Mouse (Mus musculus): ENCODE results near the gene Thsd4. TPM values are rescaled to one million over a fixed set of nuclear protein-coding genes. Genes with fewer than 3 reads are reported as not detected.

Thsd4 gene
- polyA plus RNA-seq, 1 experiment from 2014 or later: 31.6 TPM

GRCm38 (mm10) chr9:60441274-60441902, 80.5 kb downstream of the Thsd4 start:
- Histone ChIP-seq H3K27me3 (no peaks in the 10 kb centered on the region), H3K9ac (no peak overlapping the region), H3K4me2 (no peak overlapping the region), H3K27ac (no peak overlapping the region; the same call in 1 of the 2 replicates), H3K36me3 (no peaks in the 10 kb centered on the region), H3K4me1 (peaks cover 24% of the 10 kb centered on the region), H3K4me3 (no peak overlapping the region), H3K9me3 (no peaks in the 10 kb centered on the region)
- ATAC-seq (ENCODE audit: insufficient number of reproducible peaks, low FRiP score, low TSS enrichment, low read depth): no peak
- WGBS: 63% methylated on average over 10 of the region's 10 CpGs

GRCm38 (mm10) chr9:60440506-60440905, 81.3 kb downstream of the Thsd4 start:
- H3K27ac ChIP-seq: no peak overlapping the region
- no peaks in the 10 kb centered on the region for H3K9me3 ChIP-seq
- H3K36me3 ChIP-seq: no peaks in the 10 kb centered on the region
- H3K4me3 ChIP-seq: no peak overlapping the region
- 48% methylated on average over 8 of the region's 8 CpGs for WGBS
- no peak overlapping the region for H3K4me2 ChIP-seq
- ATAC-seq (ENCODE audit: insufficient number of reproducible peaks, low FRiP score, low TSS enrichment, low read depth): 0 out of 2 replicates have a peak, but pooled peaks have one; percentile 19
- H3K4me1 ChIP-seq: peaks cover 17% of the 10 kb centered on the region
- no peaks in the 10 kb centered on the region for H3K27me3 ChIP-seq
- no peak overlapping the region for H3K9ac ChIP-seq

GRCm38 (mm10) chr9:60436246-60436645, 85.6 kb downstream of the Thsd4 start:
- Histone ChIP-seq H3K4me1 (peaks cover 17% of the 10 kb centered on the region; the same call in 1 of the 2 replicates), H3K9me3 (no peaks in the 10 kb centered on the region), H3K27me3 (no peaks in the 10 kb centered on the region), H3K36me3 (no peaks in the 10 kb centered on the region), H3K27ac (no peak overlapping the region), H3K4me2 (no peak overlapping the region), H3K9ac (no peak overlapping the region), H3K4me3 (no peak overlapping the region)
- ATAC-seq (ENCODE audit: insufficient number of reproducible peaks, low FRiP score, low TSS enrichment, low read depth): no peak
- WGBS: 86% methylated on average over 3 of the region's 3 CpGs

- Histone ChIP-seq H3K4me2 (no peak overlapping the region), H3K27me3 (no peaks in the 10 kb centered on the region), H3K4me3 (no peak overlapping the region), H3K27ac (no peak overlapping the region), H3K36me3 (no peaks in the 10 kb centered on the region), H3K9me3 (no peaks in the 10 kb centered on the region), H3K9ac (no peak overlapping the region), H3K4me1 (peaks cover 5% of the 10 kb centered on the region; the same call in 1 of the 2 replicates)
- WGBS: 36% methylated on average over 2 of the region's 2 CpGs
- ATAC-seq (ENCODE audit: insufficient number of reproducible peaks, low FRiP score, low TSS enrichment, low read depth): no peak
Measured at GRCm38 (mm10) chr9:60434093-60434492, 87.8 kb downstream of the Thsd4 start.

- Histone ChIP-seq H3K4me1 (peaks cover 5% of the 10 kb centered on the region; the same call in 1 of the 2 replicates), H3K36me3 (no peaks in the 10 kb centered on the region), H3K9ac (no peak overlapping the region), H3K27me3 (no peaks in the 10 kb centered on the region), H3K27ac (no peak overlapping the region), H3K4me2 (no peak overlapping the region), H3K9me3 (no peaks in the 10 kb centered on the region), H3K4me3 (no peak overlapping the region)
- WGBS: 81% methylated on average over 4 of the region's 4 CpGs
- no peak for ATAC-seq (ENCODE audit: insufficient number of reproducible peaks, low FRiP score, low TSS enrichment, low read depth)
Measured at GRCm38 (mm10) chr9:60431924-60432323, 89.9 kb downstream of the Thsd4 start.

- Histone ChIP-seq H3K27ac (no peak overlapping the region), H3K27me3 (no peaks in the 10 kb centered on the region), H3K9me3 (no peaks in the 10 kb centered on the region), H3K9ac (no peak overlapping the region), H3K4me2 (no peak overlapping the region), H3K4me3 (no peak overlapping the region), H3K36me3 (no peaks in the 10 kb centered on the region), H3K4me1 (peaks cover 8% of the 10 kb centered on the region; the same call in 1 of the 2 replicates)
- WGBS: 83% methylated on average over 4 of the region's 4 CpGs
- ATAC-seq (ENCODE audit: insufficient number of reproducible peaks, low FRiP score, low TSS enrichment, low read depth): no peak
Measured at GRCm38 (mm10) chr9:60430017-60430416, 91.8 kb downstream of the Thsd4 start.

- no peaks in the 10 kb centered on the region for H3K9me3 ChIP-seq
- no peak for ATAC-seq (ENCODE audit: insufficient number of reproducible peaks, low FRiP score, low TSS enrichment, low read depth)
- no peak overlapping the region for H3K27ac ChIP-seq
- no peaks in the 10 kb centered on the region for H3K27me3 ChIP-seq
- no peaks in the 10 kb centered on the region for H3K36me3 ChIP-seq
- H3K4me2 ChIP-seq: no peak overlapping the region
- H3K4me3 ChIP-seq: no peak overlapping the region
- peaks cover 22% of the 10 kb centered on the region for H3K4me1 ChIP-seq
- H3K9ac ChIP-seq: no peak overlapping the region
- 48% methylated on average over 4 of the region's 4 CpGs for WGBS
Measured at GRCm38 (mm10) chr9:60414076-60414755, 107.6 kb downstream of the Thsd4 start.

GRCm38 (mm10) chr9:60410872-60411635, 110.8 kb downstream of the Thsd4 start:
- 50% methylated on average over 17 of the region's 17 CpGs for WGBS
- Histone ChIP-seq H3K27me3 (no peaks in the 10 kb centered on the region), H3K36me3 (no peaks in the 10 kb centered on the region), H3K4me2 (no peak overlapping the region), H3K4me1 (peaks cover 36% of the 10 kb centered on the region), H3K27ac (no peak overlapping the region), H3K4me3 (no peak overlapping the region), H3K9me3 (no peaks in the 10 kb centered on the region), H3K9ac (no peak overlapping the region)
- no peak for ATAC-seq (ENCODE audit: insufficient number of reproducible peaks, low FRiP score, low TSS enrichment, low read depth)

- no peak overlapping the region for H3K9ac ChIP-seq
- no peak overlapping the region for H3K4me2 ChIP-seq
- no peak overlapping the region for H3K27ac ChIP-seq
- peaks cover 38% of the 10 kb centered on the region for H3K4me1 ChIP-seq
- H3K27me3 ChIP-seq: no peaks in the 10 kb centered on the region
- no peak for ATAC-seq (ENCODE audit: insufficient number of reproducible peaks, low FRiP score, low TSS enrichment, low read depth)
- no peak overlapping the region for H3K4me3 ChIP-seq
- no peaks in the 10 kb centered on the region for H3K9me3 ChIP-seq
- H3K36me3 ChIP-seq: no peaks in the 10 kb centered on the region
- 17% methylated on average over 1 of the region's 1 CpGs for WGBS
Measured at GRCm38 (mm10) chr9:60407374-60407773, 114.5 kb downstream of the Thsd4 start.

GRCm38 (mm10) chr9:60405777-60406176, 116.1 kb downstream of the Thsd4 start:
- no peak overlapping the region for H3K4me3 ChIP-seq
- H3K9ac ChIP-seq: no peak overlapping the region
- ATAC-seq (ENCODE audit: insufficient number of reproducible peaks, low FRiP score, low TSS enrichment, low read depth): no peak
- peaks cover 6% of the 10 kb centered on the region; the same call in 1 of the 2 replicates for H3K27me3 ChIP-seq
- 29% methylated on average over 7 of the region's 7 CpGs for WGBS
- no peaks in the 10 kb centered on the region for H3K9me3 ChIP-seq
- no peak overlapping the region for H3K27ac ChIP-seq
- H3K36me3 ChIP-seq: no peaks in the 10 kb centered on the region
- peaks cover 27% of the 10 kb centered on the region for H3K4me1 ChIP-seq
- H3K4me2 ChIP-seq: no peak overlapping the region

GRCm38 (mm10) chr9:60402681-60403080, 119.2 kb downstream of the Thsd4 start:
- no peak overlapping the region for H3K4me2 ChIP-seq
- ATAC-seq (ENCODE audit: insufficient number of reproducible peaks, low FRiP score, low TSS enrichment, low read depth): no peak
- H3K4me1 ChIP-seq: peaks cover 27% of the 10 kb centered on the region
- H3K4me3 ChIP-seq: no peak overlapping the region
- H3K27ac ChIP-seq: no peak overlapping the region
- no peaks in the 10 kb centered on the region for H3K36me3 ChIP-seq
- no peaks in the 10 kb centered on the region for H3K9me3 ChIP-seq
- WGBS: 85% methylated on average over 6 of the region's 6 CpGs
- no peak overlapping the region for H3K9ac ChIP-seq
- H3K27me3 ChIP-seq: peaks cover 6% of the 10 kb centered on the region; the same call in 1 of the 2 replicates

- no peaks in the 10 kb centered on the region for H3K9me3 ChIP-seq
- H3K4me1 ChIP-seq: peaks cover 10% of the 10 kb centered on the region; the same call in 1 of the 2 replicates
- H3K27ac ChIP-seq: no peak overlapping the region
- peaks cover 6% of the 10 kb centered on the region; the same call in 1 of the 2 replicates for H3K27me3 ChIP-seq
- no peak overlapping the region for H3K9ac ChIP-seq
- H3K4me3 ChIP-seq: no peak overlapping the region
- no peaks in the 10 kb centered on the region for H3K36me3 ChIP-seq
- no peak for ATAC-seq (ENCODE audit: insufficient number of reproducible peaks, low FRiP score, low TSS enrichment, low read depth)
- H3K4me2 ChIP-seq: no peak overlapping the region
- 90% methylated on average over 8 of the region's 8 CpGs for WGBS
Measured at GRCm38 (mm10) chr9:60400001-60400400, 121.8 kb downstream of the Thsd4 start.
